Mouse (Mus musculus): ENCODE measurements around the gene Camta1. TPM values are rescaled to one million over a fixed set of nuclear protein-coding genes. Genes with fewer than 3 reads are reported as not detected.

The Camta1 gene
- polyA plus RNA-seq, 1 experiment: 27.1 TPM

GRCm38 (mm10) chr4:151637348-151637747 lies 224.3 kb downstream of the Camta1 start:
- Histone ChIP-seq H3K27ac (ENCODE audit: control insufficient read depth, insufficient read depth, low read length) (no peak overlapping the region), H3K36me3 (ENCODE audit: control insufficient read depth, insufficient read depth, low read length) (no peaks in the 10 kb centered on the region), H3K4me1 (replicated peaks; ENCODE audit: control insufficient read depth, insufficient read depth, low read length) (no peaks in the 10 kb centered on the region), H3K4me3 (ENCODE audit: control insufficient read depth, insufficient read depth, low read length) (no peak overlapping the region), H3K27me3 (ENCODE audit: control insufficient read depth, insufficient read depth, low read length) (no peaks in the 10 kb centered on the region)
- DNase-seq: no peak
- TF ChIP-seq POLR2A (IDR thresholded peaks at IDR 0.05; ENCODE audit: control insufficient read depth, extremely low read depth, insufficient read depth, low read length, poor library complexity): no peak
- no peak for TF ChIP-seq CTCF (IDR thresholded peaks at IDR 0.05; ENCODE audit: borderline replicate concordance, control insufficient read depth, extremely low read depth, insufficient read depth, low read length, poor library complexity)
- 70% methylated on average over 9 of the region's 9 CpGs for WGBS

DNA sequence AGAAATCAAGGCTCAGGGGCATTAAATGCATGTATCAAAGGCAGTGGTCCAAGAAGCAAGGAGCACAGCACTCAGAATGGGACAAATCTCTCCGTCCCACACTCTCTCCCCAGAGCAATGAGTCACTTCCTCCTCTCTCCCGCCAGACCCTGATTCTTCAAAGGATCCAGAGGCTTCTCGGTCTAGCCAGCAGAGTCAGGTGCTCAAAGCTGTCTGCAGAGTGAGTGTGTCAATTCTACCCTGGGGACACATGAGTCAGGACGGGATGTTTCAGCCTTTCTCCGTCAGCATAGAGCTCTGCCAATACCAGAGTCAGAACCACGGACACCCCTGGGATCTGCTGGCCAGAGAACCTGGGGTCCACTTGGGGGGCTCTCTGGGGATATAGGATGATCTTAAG lies 226.9 kb downstream of the Camta1 start:
- DNase-seq: no peak
- Histone ChIP-seq H3K27me3 (ENCODE audit: control insufficient read depth, insufficient read depth, low read length) (no peaks in the 10 kb centered on the region), H3K4me3 (ENCODE audit: control insufficient read depth, insufficient read depth, low read length) (no peak overlapping the region), H3K4me1 (replicated peaks; ENCODE audit: control insufficient read depth, insufficient read depth, low read length) (no peaks in the 10 kb centered on the region), H3K36me3 (ENCODE audit: control insufficient read depth, insufficient read depth, low read length) (no peaks in the 10 kb centered on the region), H3K27ac (ENCODE audit: control insufficient read depth, insufficient read depth, low read length) (no peak overlapping the region)
- 26% methylated on average over 6 of the region's 6 CpGs for WGBS
- TF ChIP-seq CTCF (IDR thresholded peaks at IDR 0.05; ENCODE audit: borderline replicate concordance, control insufficient read depth, extremely low read depth, insufficient read depth, low read length, poor library complexity) (no peak), POLR2A (IDR thresholded peaks at IDR 0.05; ENCODE audit: control insufficient read depth, extremely low read depth, insufficient read depth, low read length, poor library complexity) (no peak)

DNA sequence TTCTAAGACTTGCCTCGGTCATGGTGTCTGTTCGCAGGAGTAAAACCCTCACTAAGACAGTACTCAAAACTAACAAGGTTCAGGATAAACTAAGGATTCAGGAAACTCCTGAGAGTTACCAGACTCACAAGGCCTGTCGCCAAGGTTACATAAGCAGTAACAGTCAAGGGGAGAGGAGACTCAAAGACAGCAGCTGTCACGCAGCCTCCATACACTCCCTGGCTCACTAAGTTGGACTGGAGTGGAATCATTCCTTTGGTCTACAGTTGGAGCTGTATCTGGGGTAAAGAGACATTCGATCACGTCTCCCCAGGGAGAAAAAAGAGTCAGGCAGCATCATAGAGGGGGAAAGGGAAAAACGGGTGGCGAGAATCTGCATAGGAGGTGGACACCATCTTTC lies 227.9 kb downstream of the Camta1 start:
- TF ChIP-seq POLR2A (IDR thresholded peaks at IDR 0.05; ENCODE audit: control insufficient read depth, extremely low read depth, insufficient read depth, low read length, poor library complexity) (no peak), CTCF (IDR thresholded peaks at IDR 0.05; ENCODE audit: borderline replicate concordance, control insufficient read depth, extremely low read depth, insufficient read depth, low read length, poor library complexity) (no peak)
- DNase-seq: no peak
- no peak overlapping the region for H3K27ac ChIP-seq (ENCODE audit: control insufficient read depth, insufficient read depth, low read length)
- no peaks in the 10 kb centered on the region for H3K4me1 ChIP-seq (replicated peaks; ENCODE audit: control insufficient read depth, insufficient read depth, low read length)
- H3K27me3 ChIP-seq (ENCODE audit: control insufficient read depth, insufficient read depth, low read length): no peaks in the 10 kb centered on the region
- H3K36me3 ChIP-seq (ENCODE audit: control insufficient read depth, insufficient read depth, low read length): no peaks in the 10 kb centered on the region
- H3K4me3 ChIP-seq (ENCODE audit: control insufficient read depth, insufficient read depth, low read length): no peak overlapping the region
- 91% methylated on average over 8 of the region's 8 CpGs for WGBS

DNA sequence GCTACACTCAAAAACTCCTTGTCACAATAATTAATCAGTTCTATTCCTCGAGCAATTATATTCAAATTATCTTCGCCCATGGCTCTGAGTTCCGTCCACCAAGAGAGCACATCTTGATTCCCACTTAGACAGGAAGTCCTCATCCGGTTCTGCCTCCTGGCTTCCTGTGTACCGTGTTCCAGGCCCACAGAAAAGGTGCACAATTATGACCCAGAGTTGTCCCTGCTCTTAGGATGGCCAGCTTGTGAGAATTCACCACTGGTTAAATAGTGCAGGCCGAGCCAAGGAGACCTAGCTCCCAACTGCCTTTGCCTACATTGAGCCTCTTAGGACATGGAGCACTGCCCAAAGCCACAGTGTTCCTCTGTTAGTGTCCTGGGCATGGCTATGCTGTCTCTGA lies 229.4 kb downstream of the Camta1 start:
- DNase-seq: no peak
- Histone ChIP-seq H3K27ac (ENCODE audit: control insufficient read depth, insufficient read depth, low read length) (no peak overlapping the region), H3K4me1 (replicated peaks; ENCODE audit: control insufficient read depth, insufficient read depth, low read length) (no peaks in the 10 kb centered on the region), H3K4me3 (ENCODE audit: control insufficient read depth, insufficient read depth, low read length) (no peak overlapping the region), H3K27me3 (ENCODE audit: control insufficient read depth, insufficient read depth, low read length) (no peaks in the 10 kb centered on the region), H3K36me3 (ENCODE audit: control insufficient read depth, insufficient read depth, low read length) (no peaks in the 10 kb centered on the region)
- whole genome bisulfite sequencing: 66% methylated on average over 6 of the region's 6 CpGs
- TF ChIP-seq CTCF (IDR thresholded peaks at IDR 0.05; ENCODE audit: borderline replicate concordance, control insufficient read depth, extremely low read depth, insufficient read depth, low read length, poor library complexity): no peak

GRCm38 (mm10) chr4:151630664-151631063 lies 231.0 kb downstream of the Camta1 start:
- DNase-seq: no peak
- H3K4me3 ChIP-seq (ENCODE audit: control insufficient read depth, insufficient read depth, low read length): no peak overlapping the region
- 81% methylated on average over 10 of the region's 10 CpGs for WGBS
- H3K27me3 ChIP-seq (ENCODE audit: control insufficient read depth, insufficient read depth, low read length): no peaks in the 10 kb centered on the region
- no peaks in the 10 kb centered on the region for H3K36me3 ChIP-seq (ENCODE audit: control insufficient read depth, insufficient read depth, low read length)
- TF ChIP-seq CTCF (IDR thresholded peaks at IDR 0.05; ENCODE audit: borderline replicate concordance, control insufficient read depth, extremely low read depth, insufficient read depth, low read length, poor library complexity): no peak
- no peak for TF ChIP-seq POLR2A (IDR thresholded peaks at IDR 0.05; ENCODE audit: control insufficient read depth, extremely low read depth, insufficient read depth, low read length, poor library complexity)
- H3K4me1 ChIP-seq (replicated peaks; ENCODE audit: control insufficient read depth, insufficient read depth, low read length): no peaks in the 10 kb centered on the region
- no peak overlapping the region for H3K27ac ChIP-seq (ENCODE audit: control insufficient read depth, insufficient read depth, low read length)

DNA sequence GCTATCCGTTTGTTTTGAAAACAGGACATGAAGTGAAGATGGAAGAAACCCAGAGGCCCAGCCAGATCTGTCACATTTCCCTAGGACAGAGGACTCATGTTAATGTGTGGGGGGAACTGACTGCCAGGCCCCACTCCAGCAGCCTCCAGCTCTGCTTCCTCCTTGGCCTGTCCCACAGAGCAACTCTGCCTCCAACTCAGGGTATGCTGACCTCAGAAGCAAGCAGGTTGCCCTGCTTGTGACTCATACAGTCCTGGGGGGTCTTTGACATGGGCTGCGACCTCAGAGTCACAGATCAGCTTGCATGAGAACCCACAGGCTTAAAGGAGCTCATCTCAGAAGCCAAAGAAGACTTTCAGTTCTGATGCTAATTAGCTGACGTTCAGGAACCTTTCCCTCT lies 231.4 kb downstream of the Camta1 start:
- Histone ChIP-seq H3K4me1 (replicated peaks; ENCODE audit: control insufficient read depth, insufficient read depth, low read length) (no peaks in the 10 kb centered on the region), H3K36me3 (ENCODE audit: control insufficient read depth, insufficient read depth, low read length) (no peaks in the 10 kb centered on the region), H3K27ac (ENCODE audit: control insufficient read depth, insufficient read depth, low read length) (no peak overlapping the region), H3K4me3 (ENCODE audit: control insufficient read depth, insufficient read depth, low read length) (no peak overlapping the region), H3K27me3 (ENCODE audit: control insufficient read depth, insufficient read depth, low read length) (no peaks in the 10 kb centered on the region)
- WGBS: 62% methylated on average over 3 of the region's 3 CpGs
- TF ChIP-seq POLR2A (IDR thresholded peaks at IDR 0.05; ENCODE audit: control insufficient read depth, extremely low read depth, insufficient read depth, low read length, poor library complexity): no peak
- no peak for TF ChIP-seq CTCF (IDR thresholded peaks at IDR 0.05; ENCODE audit: borderline replicate concordance, control insufficient read depth, extremely low read depth, insufficient read depth, low read length, poor library complexity)
- DNase-seq: no peak

GRCm38 (mm10) chr4:151619541-151620016 lies 242.1 kb downstream of the Camta1 start:
- Histone ChIP-seq H3K4me3 (ENCODE audit: control insufficient read depth, insufficient read depth, low read length) (no peak overlapping the region), H3K4me1 (replicated peaks; ENCODE audit: control insufficient read depth, insufficient read depth, low read length) (no peaks in the 10 kb centered on the region), H3K27me3 (ENCODE audit: control insufficient read depth, insufficient read depth, low read length) (no peaks in the 10 kb centered on the region), H3K27ac (ENCODE audit: control insufficient read depth, insufficient read depth, low read length) (no peak overlapping the region), H3K36me3 (ENCODE audit: control insufficient read depth, insufficient read depth, low read length) (no peaks in the 10 kb centered on the region)
- 90% methylated on average over 14 of the region's 14 CpGs for WGBS
- TF ChIP-seq POLR2A (IDR thresholded peaks at IDR 0.05; ENCODE audit: control insufficient read depth, extremely low read depth, insufficient read depth, low read length, poor library complexity): no peak
- TF ChIP-seq CTCF (IDR thresholded peaks at IDR 0.05; ENCODE audit: borderline replicate concordance, control insufficient read depth, extremely low read depth, insufficient read depth, low read length, poor library complexity): no peak
- DNase-seq: no peak
